Mouse (Mus musculus) limb, embryonic 11.5 days (tissue): ENCODE data around the gene Pnkd. TPM values are rescaled to one million over a fixed set of nuclear protein-coding genes. Genes with fewer than 3 reads are reported as not detected.
A peak's percentile ranks its signal among the peaks of the same experiment; 100 is the strongest.

Source experiments
- ATAC-seq: fragments of 200-750 bp; cut with Nextera tagmentation; 2 replicates; pipeline ENCODE4 v1.8.0; 2017; ENCODE audit warnings: low read depth; ENCODE audit not compliant: insufficient number of reproducible peaks, low FRiP score, low TSS enrichment
- DNase-seq: peaks from one replicate; pipeline ENCODE4 v3.0.0-alpha.2; 2015; ENCODE audit warnings: low spot score
- H3K27ac ChIP-seq: fragments of 300-500 bp; sonication (generic); replicated peaks from 2 replicates; pipeline ENCODE4 v1.5.1; 2014; ENCODE audit warnings: low read depth, mild to moderate bottlenecking, low read length
- H3K27me3 ChIP-seq: fragments of 300-500 bp; sonication (generic); 2 replicates; pipeline ENCODE4 v1.6.1; 2014; ENCODE audit warnings: mild to moderate bottlenecking, low read length, mixed read lengths; ENCODE audit not compliant: control insufficient read depth, insufficient read depth
- H3K36me3 ChIP-seq: fragments of 300-500 bp; sonication (generic); 2 replicates; pipeline ENCODE4 v1.6.1; 2014; ENCODE audit warnings: mild to moderate bottlenecking, low read length, moderate library complexity, mixed read lengths; ENCODE audit not compliant: control insufficient read depth, insufficient read depth
- H3K4me1 ChIP-seq: fragments of 300-500 bp; sonication (generic); 2 replicates; pipeline ENCODE4 v1.6.1; 2014; ENCODE audit warnings: low read length, mixed read lengths; ENCODE audit not compliant: control insufficient read depth, insufficient read depth
- H3K4me2 ChIP-seq: fragments of 300-500 bp; sonication (generic); 2 replicates; pipeline ENCODE4 v1.6.1; 2014; ENCODE audit warnings: low read depth, mild to moderate bottlenecking, moderate library complexity; ENCODE audit not compliant: severe bottlenecking
- H3K4me3 ChIP-seq: fragments of 300-500 bp; sonication (generic); 2 replicates; pipeline ENCODE4 v1.5.1; 2014; ENCODE audit warnings: low read depth, low read length
- H3K9ac ChIP-seq: fragments of 300-500 bp; sonication (generic); 2 replicates; pipeline ENCODE4 v1.6.1; 2014; ENCODE audit warnings: mild to moderate bottlenecking, low read length
- H3K9me3 ChIP-seq: fragments of 300-500 bp; sonication (generic); 2 replicates; pipeline ENCODE4 v1.6.1; 2016; ENCODE audit warnings: low read length; ENCODE audit not compliant: control insufficient read depth
- WGBS: fragments of 180-500 bp; shearing (Covaris S2); extraction: QIAGEN DNeasy Blood & Tissue Kit; methylation state at CpG from one replicate; pipeline ENCODE4 v1.1.7; 2014; 5-methylcytosine and 5-hydroxymethylcytosine counted together
- polyA plus RNA-seq: library from polyadenylated mRNA; unstranded; fragments of >200 nt; fragmentation: Nextera tagmentation; extraction: Ambion mirVana; gene quantifications from 2 replicates; pipeline ENCODE4 v1.2.1, GENCODE M21; 2014

The Pnkd gene
- polyA plus RNA-seq, 1 experiment from 2014 or later = 119 TPM

GRCm38 (mm10) chr1:74297269-74297668, 12.5 kb downstream of the Pnkd start:
- no peak overlapping the region for H3K4me3 ChIP-seq
- no peaks in the 10 kb centered on the region for H3K9me3 ChIP-seq
- no peak overlapping the region for H3K4me2 ChIP-seq
- H3K36me3 ChIP-seq = no peaks in the 10 kb centered on the region
- no peaks in the 10 kb centered on the region for H3K27me3 ChIP-seq
- 68% methylated on average over 3 of the region's 3 CpGs for WGBS
- no peak overlapping the region for H3K27ac ChIP-seq
- DNase-seq = no peak
- no peak for ATAC-seq
- no peak overlapping the region for H3K9ac ChIP-seq
- H3K4me1 ChIP-seq = peaks cover 20% of the 10 kb centered on the region

GRCm38 (mm10) chr1:74298157-74298750, 13.5 kb downstream of the Pnkd start:
- Histone ChIP-seq H3K27me3 (no peaks in the 10 kb centered on the region), H3K4me3 (no peak overlapping the region), H3K4me1 (peaks cover 26% of the 10 kb centered on the region), H3K36me3 (no peaks in the 10 kb centered on the region), H3K27ac (no peak overlapping the region), H3K9me3 (no peaks in the 10 kb centered on the region), H3K9ac (no peak overlapping the region), H3K4me2 (no peak overlapping the region)
- 86% methylated on average over 5 of the region's 5 CpGs for WGBS
- DNase-seq = no peak
- no peak for ATAC-seq

- DNase-seq (no peak), ATAC-seq (no peak)
- Histone ChIP-seq H3K4me3 (no peak overlapping the region), H3K9me3 (no peaks in the 10 kb centered on the region), H3K4me1 (peaks cover 26% of the 10 kb centered on the region), H3K27me3 (no peaks in the 10 kb centered on the region), H3K9ac (no peak overlapping the region), H3K27ac (no peak overlapping the region), H3K4me2 (no peak overlapping the region), H3K36me3 (no peaks in the 10 kb centered on the region)
- WGBS = 75% methylated on average over 5 of the region's 5 CpGs
Observed at GRCm38 (mm10) chr1:74298996-74299395, 14.3 kb downstream of the Pnkd start.

GRCm38 (mm10) chr1:74300347-74301110, 15.8 kb downstream of the Pnkd start:
- no peak overlapping the region for H3K4me2 ChIP-seq
- ATAC-seq = no peak
- H3K9ac ChIP-seq = no peak overlapping the region
- H3K36me3 ChIP-seq = no peaks in the 10 kb centered on the region
- H3K4me3 ChIP-seq = no peak overlapping the region
- H3K9me3 ChIP-seq = no peaks in the 10 kb centered on the region
- WGBS = 84% methylated on average over 6 of the region's 6 CpGs
- no peaks in the 10 kb centered on the region for H3K27me3 ChIP-seq
- H3K27ac ChIP-seq = no peak overlapping the region
- DNase-seq = no peak
- peaks cover 19% of the 10 kb centered on the region for H3K4me1 ChIP-seq

GRCm38 (mm10) chr1:74302229-74302628, 17.5 kb downstream of the Pnkd start:
- H3K9ac ChIP-seq = no peak overlapping the region
- no peak overlapping the region for H3K27ac ChIP-seq
- H3K4me1 ChIP-seq = peaks cover 7% of the 10 kb centered on the region; the same call in 1 of the 2 replicates
- no peak for ATAC-seq
- H3K4me2 ChIP-seq = no peak overlapping the region
- no peaks in the 10 kb centered on the region for H3K9me3 ChIP-seq
- 76% methylated on average over 7 of the region's 7 CpGs for WGBS
- no peaks in the 10 kb centered on the region for H3K27me3 ChIP-seq
- H3K4me3 ChIP-seq = no peak overlapping the region
- DNase-seq = no peak
- no peaks in the 10 kb centered on the region for H3K36me3 ChIP-seq

GRCm38 (mm10) chr1:74302835-74303234, 18.1 kb downstream of the Pnkd start:
- Histone ChIP-seq H3K27ac (no peak overlapping the region), H3K4me2 (no peak overlapping the region), H3K36me3 (no peaks in the 10 kb centered on the region), H3K9me3 (no peaks in the 10 kb centered on the region), H3K4me1 (peaks cover 7% of the 10 kb centered on the region; the same call in 1 of the 2 replicates), H3K9ac (no peak overlapping the region), H3K4me3 (no peak overlapping the region), H3K27me3 (no peaks in the 10 kb centered on the region)
- WGBS = 77% methylated on average over 2 of the region's 2 CpGs
- ATAC-seq (no peak), DNase-seq (no peak)

GRCm38 (mm10) chr1:74303509-74304338, 19.0 kb downstream of the Pnkd start:
- H3K27ac ChIP-seq = peak overlapping the region; percentile 22; the same call in 1 of the 2 replicates
- no peaks in the 10 kb centered on the region for H3K27me3 ChIP-seq
- ATAC-seq (peak; percentile 81), DNase-seq (peak; percentile 71)
- H3K4me2 ChIP-seq = peak overlapping the region; percentile 86
- H3K9me3 ChIP-seq = no peaks in the 10 kb centered on the region
- under 1% methylated on average over 56 of the region's 56 CpGs for WGBS
- H3K4me1 ChIP-seq = peaks cover 7% of the 10 kb centered on the region; the same call in 1 of the 2 replicates
- peak overlapping the region; percentile 71 for H3K9ac ChIP-seq
- no peaks in the 10 kb centered on the region for H3K36me3 ChIP-seq
- peak overlapping the region; percentile 60 for H3K4me3 ChIP-seq

- Histone ChIP-seq H3K4me1 (peaks cover 7% of the 10 kb centered on the region; the same call in 1 of the 2 replicates), H3K9me3 (no peaks in the 10 kb centered on the region), H3K4me3 (peak overlapping the region; percentile 60), H3K36me3 (no peaks in the 10 kb centered on the region), H3K27ac (peak overlapping the region; percentile 22; the same call in 1 of the 2 replicates), H3K4me2 (peak overlapping the region; percentile 86), H3K9ac (peak overlapping the region; percentile 71), H3K27me3 (no peaks in the 10 kb centered on the region)
- ATAC-seq (no peak), DNase-seq (no peak)
- WGBS = 3% methylated on average over 12 of the region's 12 CpGs
Observed at GRCm38 (mm10) chr1:74304339-74304790, 19.6 kb downstream of the Pnkd start.
